Mouse (Mus musculus) CD4-positive naive resting alpha-beta T cell, adult 57 days (primary cell): ENCODE measurements around the gene Zswim4. TPM values are rescaled to one million over a fixed set of nuclear protein-coding genes. Genes with fewer than 3 reads are reported as not detected.

Experiments used
- total RNA-seq: library from RNA; stranded (reverse); gene quantifications from one replicate; pipeline ENCODE4 v1.2.4, GENCODE M21; 2023

Gene Zswim4
- total RNA-seq: 32.3 TPM

GRCm38 (mm10) chr8:84236998-84237473, at the start of gene Zswim4:
TSS of gene Zswim4 (minus strand) at chr8:84237055.

GRCm38 (mm10) chr8:84269950-84270773, 33.3 kb upstream of the Zswim4 start, which contains the start of gene Ccdc130:
TSS of gene Ccdc130 (minus strand) at chr8:84270380.

GRCm38 (mm10) chr8:84256822-84257610, 20.2 kb upstream of the Zswim4 start, which contains the start of gene Mri1:
TSS of gene Mri1 (minus strand) at chr8:84257326.

GRCm38 (mm10) chr8:84249257-84250170, 12.7 kb upstream of the Zswim4 start, which contains the start of gene D8Ertd738e:
TSS of gene D8Ertd738e (minus strand) at chr8:84249719.

GRCm38 (mm10) chr8:84185117-84185516, 51.7 kb downstream of the Zswim4 start, which contains the start of gene Nanos3:
TSS of gene Nanos3 (minus strand) at chr8:84185217.

Other genes with a start within 250 kb of the Zswim4 start
- 52.6 TPM for gene Samd1, start 239.4 kb downstream of the Zswim4 start, total RNA-seq
- not detected for gene 1700067K01Rik, start 235.6 kb downstream of the Zswim4 start, total RNA-seq
- gene 2210011C24Rik, start 224.9 kb downstream of the Zswim4 start, total RNA-seq: not detected
- not detected for gene Palm3, start 215.6 kb downstream of the Zswim4 start, total RNA-seq
- 280 TPM for gene Il27ra, start 194.5 kb downstream of the Zswim4 start, total RNA-seq
- gene Rln3, start 192.1 kb downstream of the Zswim4 start, total RNA-seq: 1.4 TPM
- gene Gm10643, start 171.9 kb downstream of the Zswim4 start, total RNA-seq: 5.0 TPM
- 124 TPM for gene Rfx1, start 170.2 kb downstream of the Zswim4 start, total RNA-seq
- 69.1 TPM for gene Dcaf15, start 132.3 kb downstream of the Zswim4 start, total RNA-seq
- 3.8 TPM for gene Podnl1, start 111.1 kb downstream of the Zswim4 start, total RNA-seq
- 32.5 TPM for gene Cc2d1a, start 89.1 kb downstream of the Zswim4 start, total RNA-seq
- 2.4 TPM for gene 4930432K21Rik, start 89.0 kb downstream of the Zswim4 start, total RNA-seq
- not detected for gene Nanos3, start 51.8 kb downstream of the Zswim4 start, total RNA-seq
- gene D8Ertd738e, start 12.7 kb upstream of the Zswim4 start, total RNA-seq: 199 TPM
- gene Mri1, start 20.3 kb upstream of the Zswim4 start, total RNA-seq: 43.7 TPM
- gene Ccdc130, start 33.3 kb upstream of the Zswim4 start, total RNA-seq: 16.2 TPM
- gene Cacna1a, start 151.4 kb upstream of the Zswim4 start, total RNA-seq: 7.9 TPM